ENCODE assay signal across 8 mouse cellular contexts in the genomic region with DNA sequence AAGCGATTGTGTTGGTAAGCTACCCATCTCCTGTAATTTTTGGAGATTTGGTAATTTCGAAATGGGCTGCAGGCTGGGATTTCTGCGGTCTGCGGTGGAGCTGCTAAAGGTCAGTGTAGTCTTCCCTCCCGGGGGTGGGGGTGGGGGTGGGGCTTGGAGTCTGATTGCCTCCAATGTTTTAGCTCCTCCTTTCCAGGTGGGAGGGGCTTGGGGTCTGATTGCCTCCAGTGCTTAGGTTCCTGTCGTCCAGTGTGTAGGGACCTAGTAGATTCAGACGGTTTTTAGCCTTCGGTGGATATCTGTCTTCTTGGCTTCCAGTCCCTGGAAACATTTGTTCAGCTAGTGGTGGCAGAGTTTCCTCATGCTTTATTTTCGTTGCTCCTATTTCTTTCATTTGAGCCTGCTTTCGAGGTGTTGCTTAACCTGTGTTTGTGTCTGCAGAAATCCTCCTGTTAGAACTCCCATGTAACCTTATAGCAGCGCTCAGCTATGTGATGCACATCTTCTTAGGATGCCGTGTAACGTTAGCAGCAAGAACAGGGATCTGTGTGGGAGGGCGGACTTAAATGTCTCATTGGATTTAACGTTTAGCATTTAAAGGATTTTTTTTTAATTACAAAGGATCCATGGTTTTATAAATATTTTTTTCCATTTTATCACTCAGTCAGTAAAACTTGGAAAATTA.
DNase-seq lines count a peak whose midpoint lies in the region; ATAC-seq lines count a peak whose summit lies in the region.

No protein-coding gene starts in this region.

- H3K27me3 ChIP-seq in heart, embryonic 14.5 days (ENCODE audit: control insufficient read depth, insufficient read depth, low read length) = no peaks in the 10 kb centered on the region

- no peaks in the 10 kb centered on the region for H3K9me3 ChIP-seq in heart, embryonic 14.5 days (ENCODE audit: control insufficient read depth, low read length)

- H3K4me2 ChIP-seq in heart, embryonic 14.5 days (ENCODE audit: low read length) = peak overlapping the region; percentile 19

- no peaks in the 10 kb centered on the region; a peak in 1 of 4 replicates for H3K4me1 ChIP-seq in heart, embryonic 14.5 days (ENCODE audit: control insufficient read depth in 2 of 2, insufficient read depth in 2 of 2, low read length in 2 of 2)

- no peak overlapping the region for H3K9ac ChIP-seq in heart, embryonic 14.5 days (ENCODE audit: low read length)

- DNase-seq in adrenal gland, postnatal 14 days = peak; percentile 68
- DNase-seq in embryo, embryonic 11 days = peak; percentile 75
- DNase-seq in kidney, postnatal 25 days = peak; percentile 54 to 58
- DNase-seq in frontal cortex, postnatal 10 days (ENCODE audit: low spot score in 2 of 2) = no peak
- no peak for DNase-seq in right cerebral cortex, postnatal 36 days (ENCODE audit: low spot score in 2 of 2)

- H3K4me3 ChIP-seq in heart, embryonic 14.5 days (ENCODE audit: control insufficient read depth in 1 of 2, insufficient read depth in 1 of 2, low read depth in 1 of 2, low read length in 2 of 2) = no peak overlapping the region

- no peak for ATAC-seq in heart, embryonic 14.5 days (ENCODE audit: insufficient number of reproducible peaks, insufficient read depth, low FRiP score, low read depth)
- ATAC-seq in megakaryocyte progenitor cell, adult 5-6 weeks (replicated peaks; ENCODE audit: poor library complexity) = peak; percentile 75
- no peak for ATAC-seq in activated CD4-positive, CD25-positive, alpha-beta regulatory T cell, adult 4 months

- 22% methylated on average over 15 of the region's 15 CpGs for WGBS in heart, embryonic 14.5 days

- no peak overlapping the region for H3K27ac ChIP-seq in heart, embryonic 14.5 days (replicated peaks in 1 of 2; ENCODE audit: control insufficient read depth in 1 of 2, insufficient read depth in 1 of 2, low read depth in 2 of 2, low read length in 2 of 2)

- no peaks in the 10 kb centered on the region for H3K36me3 ChIP-seq in heart, embryonic 14.5 days (ENCODE audit: control insufficient read depth, insufficient read depth, low read length)

Comparison
In these comparisons a context has a peak if more than half of its experiments do, and no peak if none do; other contexts are left out.
1. DNase-seq: peak in adrenal gland, postnatal 14 days (single experiment), embryo, embryonic 11 days (single experiment) and kidney, postnatal 25 days (2 of 2); none in frontal cortex, postnatal 10 days (0 of 2) and right cerebral cortex, postnatal 36 days (0 of 2).